Mouse (Mus musculus) T-helper 2 cell (primary cell): ENCODE results near the gene Spata21.

ENCODE experiments used
- in situ Hi-C: fragments of 300-600 bp; cut with MboI, MseI; formaldehyde crosslinking; loops from one replicate; pipeline ENCODE4 v1.15.1; 2025; ENCODE audit warnings: high pct_unique_total_duplicates

Gene Spata21

GRCm38 (mm10) chr4:141157485-141157884 is 69.4 kb downstream of the Spata21 start:
- in situ Hi-C loops = no loop called here

DNA sequence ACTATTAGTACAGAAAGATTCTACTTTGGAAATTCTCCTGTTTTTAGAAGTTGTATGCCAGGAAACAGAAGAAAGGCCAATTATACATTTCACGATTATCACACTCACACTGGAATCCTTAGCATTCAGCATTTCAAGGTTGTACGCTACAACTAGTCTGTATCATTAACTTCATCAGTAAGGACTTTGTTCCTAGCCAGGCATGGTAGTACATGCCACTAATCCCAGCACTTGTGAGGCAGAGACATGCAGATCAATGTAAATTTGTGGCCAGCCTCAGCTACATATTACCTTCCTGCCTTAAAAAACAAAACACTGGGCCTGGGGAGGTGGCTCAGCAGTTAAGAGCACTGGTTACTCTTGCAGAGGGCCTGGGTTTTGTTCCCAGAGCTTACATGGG is 70.5 kb downstream of the Spata21 start:
- in situ Hi-C loops = no loop called here

- in situ Hi-C loops = no loop called here
These were observed 71.0 kb downstream of the Spata21 start for GRCm38 (mm10) chr4:141159093-141159492.

DNA sequence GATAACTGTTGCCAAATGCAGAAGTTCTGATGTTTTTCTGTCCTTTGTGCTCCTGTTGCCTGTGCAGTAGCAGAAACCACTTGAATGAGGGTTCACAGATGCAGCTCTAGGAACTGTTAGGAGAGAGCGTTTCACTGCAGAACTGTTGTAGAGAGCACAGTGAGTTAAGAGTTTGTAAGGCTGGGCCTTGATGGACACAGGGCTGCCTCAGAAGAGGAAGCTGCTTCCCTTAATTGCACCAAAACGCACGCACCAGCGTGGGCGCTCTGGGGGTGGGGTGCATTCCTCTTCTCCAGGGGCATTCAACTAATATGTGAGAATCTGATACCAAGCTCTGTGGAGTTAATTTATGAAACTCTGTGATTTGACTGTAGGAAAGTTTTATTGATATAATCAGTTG is 71.5 kb downstream of the Spata21 start:
- in situ Hi-C loops = no loop called here

GRCm38 (mm10) chr4:141160193-141160592 is 72.1 kb downstream of the Spata21 start:
- in situ Hi-C loops = no loop called here

- in situ Hi-C loops = no loop called here
These were observed 73.6 kb downstream of the Spata21 start for GRCm38 (mm10) chr4:141161699-141162208.
